Mouse (Mus musculus): Measurements from ENCODE around the gene Ahcyl1.

- TF ChIP-seq POLR2A (IDR thresholded peaks at IDR 0.05; ENCODE audit: low read depth, low read length) (no peak), CTCF (IDR thresholded peaks at IDR 0.05; ENCODE audit: borderline replicate concordance, insufficient read depth, low read length) (no peak)
These were observed 65.5 kb downstream of the Ahcyl1 start, which contains the start of gene Gm10961 for GRCm38 (mm10) chr3:107630682-107631522.
